Mouse (Mus musculus) midbrain, embryonic 11.5 days (tissue): ENCODE data around the gene Cd82. TPM values are rescaled to one million over a fixed set of nuclear protein-coding genes. Genes with fewer than 3 reads are reported as not detected.

Source experiments
- ATAC-seq: fragments of 200-750 bp; cut with Nextera tagmentation; 2 replicates; pipeline ENCODE4 v1.8.0; 2017; ENCODE audit warnings: moderate TSS enrichment, moderate library complexity; ENCODE audit not compliant: low FRiP score
- DNase-seq: peaks from one replicate; pipeline ENCODE4 v3.0.0; 2015; ENCODE audit warnings: low spot score; ENCODE audit errors: missing footprints
- H3K27ac ChIP-seq: fragments of 300-500 bp; sonication (generic); 2 replicates; pipeline ENCODE4 v1.5.1; 2014; ENCODE audit warnings: low read depth, low read length
- H3K27me3 ChIP-seq: fragments of 300-500 bp; sonication (generic); 2 replicates; pipeline ENCODE4 v1.6.1; 2014; ENCODE audit warnings: mild to moderate bottlenecking, low read length, moderate library complexity, mixed read lengths; ENCODE audit not compliant: control insufficient read depth, insufficient read depth
- H3K36me3 ChIP-seq: fragments of 300-500 bp; sonication (generic); 2 replicates; pipeline ENCODE4 v1.6.1; 2014; ENCODE audit warnings: mild to moderate bottlenecking, low read length, moderate library complexity, mixed read lengths; ENCODE audit not compliant: control insufficient read depth, insufficient read depth
- H3K4me1 ChIP-seq: fragments of 300-500 bp; sonication (generic); 2 replicates; pipeline ENCODE4 v1.6.1; 2014; ENCODE audit warnings: low read length; ENCODE audit not compliant: control insufficient read depth, insufficient read depth
- H3K4me2 ChIP-seq: fragments of 300-500 bp; sonication (generic); 2 replicates; pipeline ENCODE4 v1.6.1; 2014; ENCODE audit warnings: mild to moderate bottlenecking, moderate library complexity
- H3K4me3 ChIP-seq: fragments of 300-500 bp; sonication (generic); 2 replicates; pipeline ENCODE4 v1.5.1; 2014; ENCODE audit warnings: low read depth, low read length
- H3K9ac ChIP-seq: fragments of 300-500 bp; sonication (generic); 2 replicates; pipeline ENCODE4 v1.6.1; 2014; ENCODE audit warnings: low read length
- H3K9me3 ChIP-seq: fragments of 300-500 bp; sonication (generic); 2 replicates; pipeline ENCODE4 v1.6.1; 2016; ENCODE audit warnings: low read length; ENCODE audit not compliant: control insufficient read depth
- WGBS: fragments of 180-500 bp; shearing (Covaris S2); extraction: QIAGEN DNeasy Blood & Tissue Kit; methylation state at CpG from one replicate; pipeline ENCODE4 v1.1.7; 2014; 5-methylcytosine and 5-hydroxymethylcytosine counted together
- polyA plus RNA-seq: library from polyadenylated mRNA; unstranded; fragments of >200 nt; fragmentation: Nextera tagmentation; extraction: Ambion mirVana; gene quantifications from 2 replicates; pipeline ENCODE4 v1.2.1, GENCODE M21; 2014

Gene Cd82
- polyA plus RNA-seq, 1 experiment from 2014 or later, result 3.7 TPM

DNA sequence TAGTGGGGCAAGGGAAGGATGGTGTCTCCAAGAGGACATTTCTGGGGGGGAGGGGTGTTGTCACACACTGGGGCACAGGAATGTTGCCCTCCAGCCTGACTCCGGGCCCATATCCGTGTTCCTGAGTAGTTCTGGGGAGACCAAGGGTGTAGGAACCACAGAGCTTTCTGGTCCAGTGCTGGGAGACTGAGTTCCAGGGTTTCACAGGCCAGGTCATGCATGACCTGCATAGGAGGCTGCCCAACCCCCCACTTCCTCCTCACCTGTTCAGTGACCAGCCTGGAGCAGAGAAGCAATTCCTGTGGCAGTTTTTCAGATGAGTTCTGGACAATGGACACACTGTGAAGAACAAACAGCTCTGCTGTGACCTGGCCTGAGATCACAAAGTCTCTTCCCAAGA, 19.8 kb downstream of the Cd82 start:
- no peak overlapping the region for H3K27ac ChIP-seq
- DNase-seq (no peak), ATAC-seq (no peak)
- H3K27me3 ChIP-seq, result no peaks in the 10 kb centered on the region
- H3K9me3 ChIP-seq, result no peaks in the 10 kb centered on the region
- peaks cover 2% of the 10 kb centered on the region; the same call in 1 of the 2 replicates for H3K4me1 ChIP-seq
- 93% methylated on average over 2 of the region's 2 CpGs for WGBS
- H3K9ac ChIP-seq, result no peak overlapping the region
- H3K4me2 ChIP-seq, result no peak overlapping the region
- H3K4me3 ChIP-seq, result no peak overlapping the region
- no peaks in the 10 kb centered on the region for H3K36me3 ChIP-seq

- whole genome bisulfite sequencing, result 61% methylated on average over 12 of the region's 12 CpGs
- no peak overlapping the region for H3K4me2 ChIP-seq
- no peak overlapping the region for H3K27ac ChIP-seq
- H3K9me3 ChIP-seq, result no peaks in the 10 kb centered on the region
- H3K36me3 ChIP-seq, result no peaks in the 10 kb centered on the region
- no peaks in the 10 kb centered on the region for H3K27me3 ChIP-seq
- no peak overlapping the region for H3K9ac ChIP-seq
- DNase-seq (no peak), ATAC-seq (0 out of 2 replicates have a peak, but pooled peaks have one; percentile 22)
- no peak overlapping the region for H3K4me3 ChIP-seq
- H3K4me1 ChIP-seq, result 0 out of 2 replicates have a peak, but pooled peaks cover 2% of the 10 kb centered on the region
Measured at GRCm38 (mm10) chr2:93439812-93440559, 23.0 kb downstream of the Cd82 start.

- WGBS, result 61% methylated on average over 9 of the region's 9 CpGs
- H3K4me2 ChIP-seq, result no peak overlapping the region
- no peak overlapping the region for H3K9ac ChIP-seq
- H3K4me1 ChIP-seq, result 0 out of 2 replicates have a peak, but pooled peaks cover 2% of the 10 kb centered on the region
- no peaks in the 10 kb centered on the region for H3K9me3 ChIP-seq
- no peaks in the 10 kb centered on the region for H3K27me3 ChIP-seq
- DNase-seq, result no peak
- no peak overlapping the region for H3K27ac ChIP-seq
- ATAC-seq, result no peak
- no peaks in the 10 kb centered on the region for H3K36me3 ChIP-seq
- H3K4me3 ChIP-seq, result no peak overlapping the region
Measured at GRCm38 (mm10) chr2:93439352-93439771, 23.6 kb downstream of the Cd82 start.

GRCm38 (mm10) chr2:93438335-93438734, 24.6 kb downstream of the Cd82 start:
- 74% methylated on average over 6 of the region's 6 CpGs for WGBS
- no peaks in the 10 kb centered on the region for H3K9me3 ChIP-seq
- no peak overlapping the region for H3K4me3 ChIP-seq
- ATAC-seq (no peak), DNase-seq (no peak)
- no peak overlapping the region for H3K27ac ChIP-seq
- H3K4me2 ChIP-seq, result no peak overlapping the region
- H3K9ac ChIP-seq, result no peak overlapping the region
- peaks cover 2% of the 10 kb centered on the region; the same call in 1 of the 2 replicates for H3K4me1 ChIP-seq
- H3K27me3 ChIP-seq, result no peaks in the 10 kb centered on the region
- H3K36me3 ChIP-seq, result no peaks in the 10 kb centered on the region

DNA sequence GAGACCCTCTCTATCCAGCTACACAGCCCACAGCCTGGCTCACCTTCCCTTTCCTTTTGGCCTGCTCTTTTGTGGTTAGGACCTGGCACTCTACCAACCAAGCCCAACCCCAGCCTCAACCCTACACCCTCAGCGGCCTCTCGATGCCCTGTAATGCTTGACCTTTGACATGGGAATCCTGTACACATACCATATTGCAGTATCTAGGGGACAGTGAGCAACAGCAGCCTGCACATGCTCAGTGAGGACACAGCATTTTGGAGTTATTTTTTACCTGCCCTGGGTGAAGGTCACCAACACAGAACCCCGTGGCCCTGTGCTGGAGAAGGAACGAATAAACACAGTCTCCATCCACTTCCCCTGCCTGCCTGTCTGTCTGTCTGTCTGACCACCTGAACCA, 27.4 kb downstream of the Cd82 start:
- Histone ChIP-seq H3K4me1 (peaks cover 5% of the 10 kb centered on the region), H3K4me2 (no peak overlapping the region), H3K27ac (no peak overlapping the region), H3K36me3 (no peaks in the 10 kb centered on the region), H3K27me3 (no peaks in the 10 kb centered on the region), H3K9ac (no peak overlapping the region), H3K4me3 (no peak overlapping the region), H3K9me3 (no peaks in the 10 kb centered on the region)
- ATAC-seq (no peak), DNase-seq (no peak)
- WGBS, result 83% methylated on average over 4 of the region's 4 CpGs

DNA sequence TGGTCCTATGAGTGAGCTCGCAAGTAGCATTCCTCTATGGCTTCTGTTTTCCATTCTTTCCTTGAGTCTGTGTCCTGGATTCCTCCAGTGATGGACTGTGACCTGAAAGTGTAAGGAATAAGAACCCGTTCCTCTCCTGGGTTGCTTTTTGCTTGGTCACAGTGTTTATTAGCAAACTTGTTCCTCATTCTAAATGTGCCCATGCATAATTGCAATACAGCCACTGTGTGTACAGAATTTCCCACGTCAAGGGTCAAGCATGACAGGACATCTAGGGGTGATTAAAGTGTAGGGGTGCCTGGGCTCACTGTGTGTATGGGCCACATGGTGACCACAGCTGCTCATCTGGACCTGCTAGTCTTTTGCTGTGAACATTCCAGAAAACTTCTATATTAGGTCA, 28.0 kb downstream of the Cd82 start:
- H3K9ac ChIP-seq, result no peak overlapping the region
- no peak overlapping the region for H3K4me3 ChIP-seq
- ATAC-seq (no peak), DNase-seq (no peak)
- H3K27ac ChIP-seq, result no peak overlapping the region
- H3K4me2 ChIP-seq, result no peak overlapping the region
- H3K4me1 ChIP-seq, result peaks cover 5% of the 10 kb centered on the region
- WGBS, result 95% methylated on average over 3 of the region's 3 CpGs
- no peaks in the 10 kb centered on the region for H3K36me3 ChIP-seq
- no peaks in the 10 kb centered on the region for H3K9me3 ChIP-seq
- H3K27me3 ChIP-seq, result no peaks in the 10 kb centered on the region

DNA sequence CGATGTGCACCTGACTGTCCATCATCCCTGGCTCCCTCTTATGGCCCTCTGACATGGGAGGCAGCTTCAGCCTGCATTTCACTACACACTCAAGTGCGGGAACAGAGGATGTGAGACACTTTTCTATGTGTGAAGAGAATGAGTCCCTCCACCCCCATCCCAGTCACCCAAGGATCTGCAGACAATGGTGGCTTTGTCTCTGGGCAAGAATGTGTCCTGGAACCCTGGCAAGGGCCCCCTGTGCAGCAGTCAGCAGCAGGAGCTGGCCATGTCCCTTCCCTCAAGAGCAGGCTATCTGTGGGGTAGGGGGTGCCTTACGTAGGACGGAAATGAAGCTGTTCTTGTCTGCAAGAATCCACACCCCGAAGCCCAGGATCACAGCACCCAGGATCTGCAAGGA, 29.4 kb downstream of the Cd82 start:
- Histone ChIP-seq H3K9me3 (no peaks in the 10 kb centered on the region), H3K36me3 (no peaks in the 10 kb centered on the region), H3K27ac (no peak overlapping the region), H3K4me3 (no peak overlapping the region), H3K9ac (no peak overlapping the region), H3K27me3 (no peaks in the 10 kb centered on the region), H3K4me2 (no peak overlapping the region), H3K4me1 (peaks cover 3% of the 10 kb centered on the region)
- ATAC-seq (no peak), DNase-seq (no peak)
- 75% methylated on average over 5 of the region's 5 CpGs for WGBS

DNA sequence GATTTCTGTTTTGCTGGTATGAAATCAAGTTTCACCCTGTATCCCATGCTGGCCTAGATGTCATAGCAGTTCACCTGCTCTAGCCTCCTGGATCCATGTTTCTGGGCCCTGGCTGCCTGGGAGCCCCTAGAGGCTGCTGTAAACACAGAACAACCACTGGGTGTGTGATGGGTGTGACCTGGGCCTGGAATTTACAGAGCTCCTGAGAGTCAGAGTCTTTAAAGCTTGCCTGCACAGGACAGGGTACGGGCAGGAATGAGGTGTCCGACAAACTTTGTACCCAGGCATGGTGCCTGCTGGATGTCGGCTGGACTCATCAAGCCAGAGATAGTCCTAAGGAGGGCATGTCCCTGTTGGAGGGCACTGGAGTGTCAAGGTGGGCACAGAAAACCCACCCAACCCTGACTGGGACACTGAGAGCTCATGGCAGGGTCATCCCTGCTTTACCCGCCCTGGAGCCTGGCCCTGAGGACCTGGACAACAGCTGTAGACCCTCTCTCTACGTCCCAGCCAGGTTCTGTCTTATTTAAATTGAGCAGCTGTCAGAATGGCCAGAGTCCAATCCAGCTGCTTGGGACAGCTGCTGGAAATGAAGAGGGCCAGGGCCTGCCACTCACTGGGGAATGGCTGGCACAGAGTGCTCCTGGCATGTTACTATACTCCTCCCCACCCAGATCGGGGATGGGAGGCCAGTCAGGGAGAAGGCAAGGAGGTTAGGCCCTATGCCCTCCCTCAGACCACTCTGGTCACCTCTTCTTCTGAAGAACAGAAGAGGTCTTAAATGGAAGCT, 30.1 kb downstream of the Cd82 start:
- H3K4me1 ChIP-seq, result peaks cover 3% of the 10 kb centered on the region
- H3K4me3 ChIP-seq, result no peak overlapping the region
- no peaks in the 10 kb centered on the region for H3K9me3 ChIP-seq
- DNase-seq (no peak), ATAC-seq (no peak)
- no peak overlapping the region for H3K4me2 ChIP-seq
- no peaks in the 10 kb centered on the region for H3K27me3 ChIP-seq
- H3K27ac ChIP-seq, result no peak overlapping the region
- WGBS, result 84% methylated on average over 6 of the region's 6 CpGs
- no peaks in the 10 kb centered on the region for H3K36me3 ChIP-seq
- no peak overlapping the region for H3K9ac ChIP-seq
